Mouse (Mus musculus): Measurements from ENCODE around the gene St6galnac5.
"Not testable (repeated sequence)": the region's sequence is repeated elsewhere in the genome, so short reads cannot be mapped to it uniquely, and the experiment has no call there.

The St6galnac5 gene

DNA sequence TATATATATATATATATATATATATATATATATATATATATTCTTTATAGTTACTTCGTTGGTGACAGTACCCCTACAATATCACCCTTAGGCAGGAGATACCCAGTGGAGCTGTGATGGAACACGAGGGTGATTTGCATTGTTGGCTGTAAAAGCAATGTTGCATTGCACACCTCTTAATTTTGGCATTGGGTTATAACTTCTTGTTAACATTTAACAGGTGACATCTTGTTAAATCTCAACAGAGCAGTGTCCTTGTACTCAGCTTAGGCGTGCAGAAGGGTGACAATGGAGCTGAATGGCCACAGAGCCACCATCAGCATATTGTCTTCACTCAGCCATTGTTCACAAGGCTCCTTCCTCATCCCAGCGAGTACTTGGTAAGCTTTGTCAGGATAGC lies 185.8 kb downstream of the St6galnac5 start:
- DNase-seq (ENCODE audit: inconsistent age in 2 of 2, low spot score in 1 of 2) = no peak

DNA sequence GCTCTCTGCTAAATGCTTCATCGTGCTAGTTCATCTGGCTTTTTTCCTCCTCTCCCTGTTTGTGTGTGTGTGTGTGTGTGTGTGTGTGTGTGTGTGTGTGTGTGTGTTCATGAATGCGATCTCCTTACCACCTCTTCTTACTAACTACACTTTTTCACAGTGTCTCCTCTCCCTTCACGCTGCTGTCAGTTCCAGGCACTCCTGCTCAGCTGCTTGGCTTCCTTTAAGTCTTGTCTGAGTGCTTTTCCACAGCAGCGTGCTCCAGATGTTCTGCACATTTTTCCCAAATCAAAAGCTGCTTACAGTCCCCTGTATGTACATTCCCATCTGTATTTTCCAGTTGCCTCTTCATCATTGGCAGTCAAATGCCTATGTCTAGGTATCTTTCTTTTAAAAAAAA lies 189.0 kb downstream of the St6galnac5 start:
- no peak for DNase-seq (ENCODE audit: inconsistent age in 2 of 2, low spot score in 1 of 2)

DNA sequence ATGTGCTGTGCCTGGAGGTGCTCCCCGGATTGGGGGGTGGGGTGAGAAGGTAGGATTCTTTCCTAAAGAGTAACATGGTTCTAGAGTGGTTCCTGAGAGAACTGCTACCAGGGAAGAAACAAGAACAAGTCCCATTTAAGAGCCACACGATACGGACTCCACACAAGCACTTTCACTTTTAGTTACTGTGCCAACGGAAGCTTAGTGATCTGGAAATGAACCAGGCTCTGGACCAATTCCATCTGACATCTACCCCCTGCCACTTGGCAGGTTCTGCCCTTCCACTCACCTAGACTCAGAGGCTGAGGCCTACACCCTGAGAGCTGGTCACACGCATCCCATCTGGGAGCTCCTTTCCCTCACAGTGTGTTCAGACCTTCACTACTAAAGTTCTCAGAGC lies 189.4 kb downstream of the St6galnac5 start:
- no peak for DNase-seq (ENCODE audit: inconsistent age in 2 of 2, low spot score in 1 of 2)

DNA sequence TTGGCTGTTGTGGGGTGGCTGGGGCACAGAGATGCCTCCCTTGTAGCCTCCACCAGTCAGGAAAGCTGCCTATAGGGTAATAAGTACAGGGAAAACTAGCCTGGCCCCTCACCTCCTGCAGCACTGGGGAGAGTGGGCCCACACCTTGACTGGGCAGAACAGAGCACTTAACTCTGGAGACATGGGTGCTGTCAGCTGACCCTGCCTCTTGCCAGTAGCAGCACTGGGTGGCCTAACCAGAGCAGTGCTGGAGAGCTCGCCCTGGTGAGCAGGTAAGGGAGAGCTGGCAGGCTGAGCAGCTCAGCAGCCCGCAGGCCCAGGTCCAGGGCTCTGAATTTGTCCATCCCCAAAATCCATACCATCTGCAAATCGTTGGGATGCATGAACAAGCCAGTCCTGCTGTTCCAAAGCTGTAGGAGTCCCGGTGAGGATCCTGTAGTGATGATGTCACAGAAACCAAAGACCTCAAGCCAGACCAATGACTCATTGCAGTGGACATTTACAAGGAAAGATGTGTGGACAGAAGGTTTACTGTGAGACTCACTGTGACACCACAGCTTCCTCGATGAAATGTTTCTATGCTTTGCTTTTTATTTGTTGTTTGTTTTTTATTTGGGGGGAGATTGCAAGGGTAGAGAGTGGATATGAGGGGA lies 193.6 kb downstream of the St6galnac5 start:
- not testable (repeated sequence) for DNase-seq (ENCODE audit: inconsistent age in 2 of 2, low spot score in 1 of 2)

DNA sequence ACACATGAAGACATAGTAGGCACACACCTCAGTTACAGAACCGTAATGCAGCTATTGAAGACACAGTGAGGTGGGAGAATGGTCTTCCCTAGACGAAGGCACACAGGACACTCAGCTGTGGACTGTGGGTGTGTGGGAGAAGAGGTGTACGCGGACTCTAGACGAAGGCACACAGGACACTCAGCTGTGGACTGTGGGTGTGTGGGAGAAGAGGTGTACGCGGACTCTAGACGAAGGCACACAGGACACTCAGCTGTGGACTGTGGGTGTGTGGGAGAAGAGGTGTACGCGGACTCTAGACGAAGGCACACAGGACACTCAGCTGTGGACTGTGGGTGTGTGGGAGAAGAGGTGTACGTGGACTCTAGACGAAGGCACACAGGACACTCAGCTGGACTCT lies 197.7 kb downstream of the St6galnac5 start:
- not testable (repeated sequence) for DNase-seq (ENCODE audit: inconsistent age in 2 of 2, low spot score in 1 of 2)

DNA sequence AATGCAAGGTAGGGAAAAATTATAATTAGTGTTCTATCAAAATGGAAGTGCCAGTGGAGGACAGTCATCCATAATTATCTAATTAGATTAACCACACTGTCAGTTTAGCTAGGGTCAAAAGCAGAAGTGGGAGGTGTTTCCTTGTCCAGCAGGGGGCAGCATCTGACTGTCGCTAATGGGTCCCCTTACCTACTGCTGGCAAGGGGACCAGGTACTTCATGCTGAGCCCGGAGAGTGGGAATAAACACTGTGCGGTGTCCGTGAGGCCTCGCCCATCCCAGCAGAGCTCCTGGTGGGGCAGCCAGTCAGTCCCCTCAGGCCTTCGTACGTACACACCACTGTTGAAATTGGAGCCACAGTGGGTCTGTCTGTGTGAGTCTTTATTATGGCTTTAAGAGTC lies 198.3 kb downstream of the St6galnac5 start:
- peak; percentile 49 to 83 for DNase-seq (ENCODE audit: inconsistent age in 2 of 2, low spot score in 1 of 2)

DNA sequence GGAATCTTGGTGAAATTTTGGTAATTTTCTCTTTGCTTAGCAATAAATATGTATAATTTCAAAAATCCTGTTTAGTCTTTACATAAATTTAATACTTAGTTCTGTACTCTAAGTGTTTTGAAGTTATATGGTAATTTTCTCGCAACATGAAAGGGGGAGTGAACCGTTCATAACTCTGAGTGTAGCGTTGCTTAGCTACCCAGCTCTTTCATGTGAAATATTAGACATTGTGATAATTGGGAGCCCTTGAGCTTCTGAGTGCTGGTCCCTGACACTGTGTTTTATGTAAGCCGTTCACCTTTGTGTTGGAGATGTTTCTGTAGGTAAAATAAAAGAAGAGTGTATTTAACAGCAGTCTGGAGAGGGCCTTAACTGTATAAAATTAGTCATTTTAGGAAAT lies 202.2 kb downstream of the St6galnac5 start:
- no peak for DNase-seq (ENCODE audit: inconsistent age in 2 of 2, low spot score in 1 of 2)

DNA sequence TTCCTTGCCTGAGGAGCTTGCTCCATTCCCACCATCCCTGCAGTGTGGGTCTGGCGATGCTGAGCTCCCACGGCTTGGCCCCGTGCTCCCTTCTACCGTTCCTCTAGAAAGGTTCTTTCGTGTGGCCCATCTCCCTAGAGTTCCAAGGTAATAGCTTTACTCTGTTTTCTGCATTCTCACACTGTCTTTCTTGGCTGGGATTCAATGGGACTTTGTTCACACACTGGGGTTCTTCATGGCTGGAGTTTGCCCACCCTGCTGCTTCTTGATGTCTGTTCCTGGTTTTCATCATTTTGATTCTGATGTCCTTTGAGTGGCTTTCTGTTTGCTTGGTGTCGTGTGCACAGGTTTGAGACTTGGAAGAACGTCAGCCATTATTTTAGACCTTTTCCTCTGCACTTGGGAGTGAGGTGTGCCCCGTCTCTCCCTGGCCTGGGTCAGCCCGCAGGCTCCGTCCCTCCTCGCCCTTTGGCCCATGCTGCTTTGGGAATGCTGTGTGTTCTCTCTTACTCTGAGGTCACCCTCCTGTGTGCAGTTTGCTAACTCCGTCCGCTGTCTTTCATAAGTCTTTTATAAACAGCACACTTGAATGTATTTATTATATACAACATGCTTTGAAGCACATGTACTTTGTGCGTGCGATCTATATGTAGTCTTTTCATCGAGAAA lies 205.0 kb downstream of the St6galnac5 start:
- DNase-seq (ENCODE audit: inconsistent age in 2 of 2, low spot score in 1 of 2) = no peak

DNA sequence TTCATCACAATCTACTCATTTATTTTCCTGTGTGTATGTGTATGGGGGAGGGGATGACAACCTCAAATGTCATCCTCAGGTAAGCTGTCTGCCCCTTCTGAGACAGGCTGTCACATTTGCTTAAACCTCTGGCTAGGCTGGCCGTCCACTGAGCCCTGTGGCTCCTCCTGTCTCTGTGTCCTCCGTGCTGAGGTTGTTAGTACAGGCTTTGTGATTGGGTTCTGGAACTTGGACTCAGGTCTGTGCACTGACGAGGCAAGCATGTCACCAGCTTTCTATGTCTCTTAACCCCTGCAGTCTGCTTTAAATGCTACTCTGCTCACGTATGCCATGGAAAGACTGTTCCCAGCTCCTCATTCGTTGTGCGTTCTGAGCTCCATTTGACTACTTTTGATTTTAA lies 205.7 kb downstream of the St6galnac5 start:
- DNase-seq (ENCODE audit: inconsistent age in 2 of 2, low spot score in 1 of 2) = no peak

DNA sequence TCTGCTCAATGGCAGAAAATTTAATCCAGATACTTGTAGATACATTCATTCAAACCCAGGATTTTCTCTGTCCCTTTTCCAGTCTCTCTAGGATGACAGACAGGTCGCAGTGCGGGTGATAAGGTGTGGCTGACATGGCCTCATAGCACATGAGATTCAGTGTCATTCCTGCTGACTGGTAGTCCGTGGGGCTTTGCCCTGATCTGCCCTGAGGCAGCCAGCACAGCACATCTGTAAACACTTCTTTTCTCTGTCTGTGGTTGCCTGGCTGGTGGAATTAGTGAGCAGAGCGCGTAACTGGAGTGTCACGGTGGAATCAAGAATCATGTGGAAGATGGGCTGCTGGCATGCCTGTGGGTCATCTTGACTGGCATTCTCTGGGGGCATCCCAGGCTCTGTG lies 212.0 kb downstream of the St6galnac5 start:
- DNase-seq (ENCODE audit: inconsistent age in 2 of 2, low spot score in 1 of 2) = no peak

DNA sequence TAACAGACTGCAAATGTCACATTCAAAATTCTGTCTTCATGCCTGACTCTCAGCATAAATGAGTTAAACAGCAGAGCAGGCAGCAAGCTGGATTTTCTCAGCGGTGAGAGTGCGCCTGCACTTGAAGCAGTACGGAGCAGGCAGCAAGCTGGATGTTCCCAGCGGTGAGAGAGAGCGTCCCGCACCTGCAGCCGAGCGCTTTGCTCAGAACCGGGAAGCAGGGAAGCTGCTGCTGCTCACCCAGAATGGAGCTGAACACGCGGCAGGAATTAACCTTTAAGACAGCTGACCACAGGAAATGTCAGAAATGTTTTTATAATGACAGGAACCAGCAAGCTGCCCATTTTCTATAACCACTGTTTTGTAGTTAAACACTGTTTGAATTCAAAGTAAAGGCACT lies 214.6 kb downstream of the St6galnac5 start:
- DNase-seq (ENCODE audit: inconsistent age in 2 of 2, low spot score in 1 of 2) = no peak
